ENCODE assay signal across 8 mouse cellular contexts in the genomic region with DNA sequence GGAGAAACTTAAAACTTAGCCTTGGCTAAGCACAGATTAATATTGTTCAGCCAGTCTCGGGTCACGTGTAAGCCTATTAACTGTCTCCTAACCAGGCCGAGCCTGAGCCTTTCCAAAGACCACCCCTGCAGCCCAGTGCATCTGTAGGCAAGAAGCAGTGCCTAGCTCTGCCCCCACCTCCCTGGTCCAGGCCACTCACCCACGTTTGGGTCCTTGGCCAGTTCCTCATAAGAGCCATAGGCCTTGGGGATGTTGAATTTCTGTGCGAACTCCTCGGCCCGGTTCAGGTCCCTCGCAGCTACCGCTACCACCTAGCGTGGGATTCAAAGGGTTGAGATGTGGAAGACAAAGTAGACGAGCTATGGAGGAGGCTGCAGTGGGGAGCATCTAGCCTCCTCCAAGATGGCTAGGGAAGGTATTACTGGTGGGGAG. TPM values are rescaled to one million over a fixed set of nuclear protein-coding genes. Genes with fewer than 3 reads are reported as not detected.
A peak's percentile ranks its signal among the peaks of the same experiment; 100 is the strongest.
DNase-seq lines count a peak whose midpoint lies in the region; ATAC-seq and TF ChIP-seq lines count a peak whose summit lies in the region.
"Had no signal": no experiment of that assay in that cellular context is flagged by ENCODE, and none has a peak within 500 bp of the region (broad histone marks: within the 10 kb centered on the region; RNA-seq: fewer than 3 reads in every experiment).

No protein-coding gene starts in this region.

- WGBS in lung, embryonic 15.5 days = 39% methylated on average over 11 of the region's 11 CpGs
- WGBS in forebrain, embryonic 13.5 days = 10% methylated on average over 11 of the region's 11 CpGs
- WGBS in liver, embryonic 14.5 days (ENCODE audit: insufficient replicate concordance) = 63% methylated on average over 11 of the region's 11 CpGs

- peak overlapping the region; percentile 57; the same call in 1 of the 2 replicates for H3K27ac ChIP-seq in lung, embryonic 15.5 days
- H3K27ac ChIP-seq in forebrain, embryonic 13.5 days = peak overlapping the region; percentile 55
- H3K27ac ChIP-seq in liver, embryonic 14.5 days = no peak overlapping the region

- no peak for TF ChIP-seq EP300 in liver, embryonic 14.5 days (IDR thresholded peaks at IDR 0.05; ENCODE audit: low read depth)

- no peak for DNase-seq in lung, postnatal 36 days
- DNase-seq in liver, embryonic 14.5 days (ENCODE audit: low read depth in 3 of 3, low spot score in 3 of 3) = no peak
- peak; percentile 49 for DNase-seq in yolk sac, embryonic 10.5 days (ENCODE audit: low spot score)
- no peak for DNase-seq in layer of hippocampus, adult 11-12 months (ENCODE audit: low spot score)

- no peaks in the 10 kb centered on the region for H3K9me3 ChIP-seq in lung, embryonic 15.5 days
- H3K9me3 ChIP-seq in forebrain, embryonic 13.5 days (replicated peaks) = no peaks in the 10 kb centered on the region
- no peaks in the 10 kb centered on the region for H3K9me3 ChIP-seq in liver, embryonic 14.5 days (ENCODE audit: control insufficient read depth, low read length)

- H3K4me1 ChIP-seq in lung, embryonic 15.5 days = peaks cover 14% of the 10 kb centered on the region; the same call in 1 of the 2 replicates
- peaks cover 20% of the 10 kb centered on the region for H3K4me1 ChIP-seq in forebrain, embryonic 13.5 days
- peaks cover 21 to 43% of the 10 kb centered on the region in 2 experiments for H3K4me1 ChIP-seq in liver, embryonic 14.5 days (replicated peaks; ENCODE audit: control insufficient read depth in 2 of 2, insufficient read depth in 2 of 2, low read length in 1 of 2)

- peak overlapping the region; percentile 50 for H3K4me3 ChIP-seq in lung, embryonic 15.5 days
- peak overlapping the region; percentile 44 for H3K4me3 ChIP-seq in forebrain, embryonic 13.5 days
- H3K4me3 ChIP-seq in liver, embryonic 14.5 days (ENCODE audit: insufficient read depth in 1 of 2, low read depth in 2 of 2, low read length in 2 of 2) = peak overlapping the region; percentile 11 to 48; a peak in 3 of 4 replicates

- H3K4me2 ChIP-seq in lung, embryonic 15.5 days = peak overlapping the region; percentile 82
- H3K4me2 ChIP-seq in forebrain, embryonic 13.5 days = peak overlapping the region; percentile 69
- peak overlapping the region; percentile 60 for H3K4me2 ChIP-seq in liver, embryonic 14.5 days (ENCODE audit: low read depth)

- H3K27me3 ChIP-seq in lung, embryonic 15.5 days = no peaks in the 10 kb centered on the region
- no peaks in the 10 kb centered on the region for H3K27me3 ChIP-seq in forebrain, embryonic 13.5 days
- no peaks in the 10 kb centered on the region for H3K27me3 ChIP-seq in liver, embryonic 14.5 days (ENCODE audit: control insufficient read depth, insufficient read depth, low read length)

- ATAC-seq in lung, embryonic 15.5 days (ENCODE audit: borderline replicate concordance, extremely low read depth, low FRiP score, low TSS enrichment) = no peak
- peak; percentile 69 for ATAC-seq in forebrain, embryonic 13.5 days
- ATAC-seq in liver, embryonic 14.5 days (ENCODE audit: insufficient read depth) = no peak
- ATAC-seq in monocyte, adult 5-6 weeks (replicated peaks; ENCODE audit: insufficient number of reproducible peaks, low FRiP score, low TSS enrichment, poor library complexity, severe bottlenecking) = no peak

- no peak for TF ChIP-seq CTCF in liver, embryonic 14.5 days (IDR thresholded peaks at IDR 0.05; ENCODE audit: low read depth)

- peak overlapping the region; percentile 52; the same call in 1 of the 2 replicates for H3K9ac ChIP-seq in lung, embryonic 15.5 days
- peak overlapping the region; percentile 65 for H3K9ac ChIP-seq in forebrain, embryonic 13.5 days
- H3K9ac ChIP-seq in liver, embryonic 14.5 days (replicated peaks) = no peak overlapping the region; the same call in 1 of the 2 replicates

- H3K36me3 ChIP-seq in lung, embryonic 15.5 days = peaks cover 4% of the 10 kb centered on the region; the same call in 1 of the 2 replicates
- H3K36me3 ChIP-seq in forebrain, embryonic 13.5 days (ENCODE audit: poor library complexity, severe bottlenecking) = peaks cover 12% of the 10 kb centered on the region
- peaks cover under 1% of the 10 kb centered on the region; the same call in 1 of the 2 replicates for H3K36me3 ChIP-seq in liver, embryonic 14.5 days (replicated peaks; ENCODE audit: control insufficient read depth, insufficient read depth, low read depth)

RNA-seq across cellular contexts. Expression of a gene that starts 0.7 kb away (rescaled TPM):
- polyA plus RNA-seq in lung, embryonic 15.5 days (2015; fragmentation: Nextera tagmentation; extraction: Ambion mirVana) = 2.8 and 3.4 TPM in 2 replicates
- polyA plus RNA-seq in forebrain, embryonic 13.5 days (2015; fragmentation: Nextera tagmentation; extraction: Ambion mirVana) = 2.7 and 3.1 TPM in 2 replicates
- polyA plus RNA-seq in liver, embryonic 14.5 days (2012; rRNA removed) = 1.5 and 2.2 TPM in 2 replicates
- 1.6 and 1.8 TPM in 2 replicates for polyA plus RNA-seq in liver, embryonic 14.5 days (2014; fragmentation: Nextera tagmentation; extraction: Ambion mirVana)
- total RNA-seq in monocyte, adult 5-6 weeks (2017) = 7.0 to 8.3 TPM (median 7.5 TPM) in 3 replicates

RNA-seq across cellular contexts. Expression of a gene that starts 1.3 kb away (rescaled TPM):
- not detected in 2 replicates for polyA plus RNA-seq in lung, embryonic 15.5 days (2015; fragmentation: Nextera tagmentation; extraction: Ambion mirVana)
- 0.26 TPM in 1 of 2 replicates, not detected in the other for polyA plus RNA-seq in forebrain, embryonic 13.5 days (2015; fragmentation: Nextera tagmentation; extraction: Ambion mirVana)
- polyA plus RNA-seq in liver, embryonic 14.5 days (2012; rRNA removed) = not detected in 2 replicates
- 0.20 TPM in 1 of 2 replicates, not detected in the other for polyA plus RNA-seq in liver, embryonic 14.5 days (2014; fragmentation: Nextera tagmentation; extraction: Ambion mirVana)
- not detected in 3 replicates for total RNA-seq in monocyte, adult 5-6 weeks (2017)
- total RNA-seq: hematopoietic stem cell, adult 5-6 weeks had no signal

RNA-seq across cellular contexts. Expression of a gene that starts 6.2 kb away (rescaled TPM):
- polyA plus RNA-seq in lung, embryonic 15.5 days (2015; fragmentation: Nextera tagmentation; extraction: Ambion mirVana) = 0.33 and 0.74 TPM in 2 replicates
- 0.11 and 0.22 TPM in 2 replicates for polyA plus RNA-seq in forebrain, embryonic 13.5 days (2015; fragmentation: Nextera tagmentation; extraction: Ambion mirVana)
- polyA plus RNA-seq in liver, embryonic 14.5 days (2012; rRNA removed) = 0.06 and 0.13 TPM in 2 replicates
- polyA plus RNA-seq in liver, embryonic 14.5 days (2014; fragmentation: Nextera tagmentation; extraction: Ambion mirVana) = 0.47 and 0.57 TPM in 2 replicates
- total RNA-seq in monocyte, adult 5-6 weeks (2017) = 3.2 TPM in 1 of 3 replicates, not detected in the others
- total RNA-seq: hematopoietic stem cell, adult 5-6 weeks had no signal

RNA-seq across cellular contexts. Expression of a gene that starts 21.2 kb away (rescaled TPM):
- 161 and 176 TPM in 2 replicates for polyA plus RNA-seq in lung, embryonic 15.5 days (2015; fragmentation: Nextera tagmentation; extraction: Ambion mirVana)
- polyA plus RNA-seq in forebrain, embryonic 13.5 days (2015; fragmentation: Nextera tagmentation; extraction: Ambion mirVana) = 243 and 272 TPM in 2 replicates
- polyA plus RNA-seq in liver, embryonic 14.5 days (2012; rRNA removed) = 57.9 and 68.5 TPM in 2 replicates
- 49.7 and 62.4 TPM in 2 replicates for polyA plus RNA-seq in liver, embryonic 14.5 days (2014; fragmentation: Nextera tagmentation; extraction: Ambion mirVana)
- total RNA-seq in monocyte, adult 5-6 weeks (2017) = 36.4 to 55.8 TPM (median 38.5 TPM) in 3 replicates

RNA-seq across cellular contexts. Expression of a gene that starts 22.3 kb away (rescaled TPM):
- 230 and 238 TPM in 2 replicates for polyA plus RNA-seq in lung, embryonic 15.5 days (2015; fragmentation: Nextera tagmentation; extraction: Ambion mirVana)
- polyA plus RNA-seq in forebrain, embryonic 13.5 days (2015; fragmentation: Nextera tagmentation; extraction: Ambion mirVana) = 73.2 and 85.4 TPM in 2 replicates
- 48.2 and 58.8 TPM in 2 replicates for polyA plus RNA-seq in liver, embryonic 14.5 days (2012; rRNA removed)
- 81.7 and 97.2 TPM in 2 replicates for polyA plus RNA-seq in liver, embryonic 14.5 days (2014; fragmentation: Nextera tagmentation; extraction: Ambion mirVana)
- total RNA-seq in monocyte, adult 5-6 weeks (2017) = 128 to 251 TPM (median 142 TPM) in 3 replicates
